Mouse (Mus musculus): ENCODE data around the gene Bag6. TPM values are rescaled to one million over a fixed set of nuclear protein-coding genes. Genes with fewer than 3 reads are reported as not detected.
A peak's percentile ranks its signal among the peaks of the same experiment; 100 is the strongest.

The Bag6 gene
- polyA plus RNA-seq, 1 experiment from 2014 or later = 73.6 TPM

- no peaks in the 10 kb centered on the region for H3K27me3 ChIP-seq (replicated peaks; ENCODE audit: control insufficient read depth, insufficient read depth, low read length)
- DNase-seq (ENCODE audit: low spot score) (no peak), ATAC-seq (replicated peaks; ENCODE audit: low FRiP score) (no peak)
- peaks cover 36% of the 10 kb centered on the region for H3K36me3 ChIP-seq (ENCODE audit: control insufficient read depth, insufficient read depth, low read length)
- no peaks in the 10 kb centered on the region; the same call in 1 of the 2 replicates for H3K4me1 ChIP-seq (replicated peaks; ENCODE audit: control insufficient read depth, insufficient read depth, low read length)
- no peak overlapping the region for H3K9ac ChIP-seq (ENCODE audit: low read depth, low read length)
- WGBS = 89% methylated on average over 12 of the region's 12 CpGs
- no peaks in the 10 kb centered on the region for H3K9me3 ChIP-seq (ENCODE audit: control insufficient read depth, low read length)
- no peak overlapping the region for H3K27ac ChIP-seq (ENCODE audit: low read depth, low read length)
- H3K4me2 ChIP-seq = no peak overlapping the region
- H3K4me3 ChIP-seq (ENCODE audit: low read depth, low read length) = no peak overlapping the region
Measured at GRCm38 (mm10) chr17:35096597-35096996, 38.4 kb upstream of the Bag6 start.

DNA sequence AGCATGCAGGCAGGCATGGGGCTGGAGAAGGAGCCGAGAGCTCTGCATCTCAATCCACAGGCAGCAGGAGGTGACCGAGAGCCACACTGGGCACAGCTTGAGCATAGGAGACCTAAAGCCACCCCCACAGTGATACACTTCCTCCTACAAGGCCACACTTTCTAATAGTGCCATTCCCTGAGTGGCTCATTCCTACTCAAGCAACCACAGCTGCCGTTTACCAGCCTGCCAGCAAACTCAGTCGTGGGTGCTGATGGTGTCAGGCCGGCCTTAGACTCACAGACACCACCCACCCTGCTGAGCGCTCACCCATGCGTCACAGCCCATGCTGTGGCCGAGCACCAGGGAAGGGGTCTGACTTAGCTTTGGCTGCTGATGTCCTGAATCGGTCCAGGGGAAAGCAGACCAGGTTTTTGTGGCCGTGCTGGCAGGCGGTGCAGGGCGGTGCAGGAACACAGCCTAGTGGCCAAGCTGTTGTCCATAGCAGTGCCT, 37.8 kb upstream of the Bag6 start:
- DNase-seq (ENCODE audit: low spot score) (no peak), ATAC-seq (replicated peaks; ENCODE audit: low FRiP score) (no peak)
- H3K9me3 ChIP-seq (ENCODE audit: control insufficient read depth, low read length) = no peaks in the 10 kb centered on the region
- H3K4me2 ChIP-seq = no peak overlapping the region
- H3K9ac ChIP-seq (ENCODE audit: low read depth, low read length) = no peak overlapping the region
- H3K4me1 ChIP-seq (replicated peaks; ENCODE audit: control insufficient read depth, insufficient read depth, low read length) = peaks cover under 1% of the 10 kb centered on the region; the same call in 1 of the 2 replicates
- no peaks in the 10 kb centered on the region for H3K27me3 ChIP-seq (replicated peaks; ENCODE audit: control insufficient read depth, insufficient read depth, low read length)
- WGBS = 90% methylated on average over 12 of the region's 12 CpGs
- peaks cover 39% of the 10 kb centered on the region for H3K36me3 ChIP-seq (ENCODE audit: control insufficient read depth, insufficient read depth, low read length)
- no peak overlapping the region for H3K4me3 ChIP-seq (ENCODE audit: low read depth, low read length)
- no peak overlapping the region for H3K27ac ChIP-seq (ENCODE audit: low read depth, low read length)

DNA sequence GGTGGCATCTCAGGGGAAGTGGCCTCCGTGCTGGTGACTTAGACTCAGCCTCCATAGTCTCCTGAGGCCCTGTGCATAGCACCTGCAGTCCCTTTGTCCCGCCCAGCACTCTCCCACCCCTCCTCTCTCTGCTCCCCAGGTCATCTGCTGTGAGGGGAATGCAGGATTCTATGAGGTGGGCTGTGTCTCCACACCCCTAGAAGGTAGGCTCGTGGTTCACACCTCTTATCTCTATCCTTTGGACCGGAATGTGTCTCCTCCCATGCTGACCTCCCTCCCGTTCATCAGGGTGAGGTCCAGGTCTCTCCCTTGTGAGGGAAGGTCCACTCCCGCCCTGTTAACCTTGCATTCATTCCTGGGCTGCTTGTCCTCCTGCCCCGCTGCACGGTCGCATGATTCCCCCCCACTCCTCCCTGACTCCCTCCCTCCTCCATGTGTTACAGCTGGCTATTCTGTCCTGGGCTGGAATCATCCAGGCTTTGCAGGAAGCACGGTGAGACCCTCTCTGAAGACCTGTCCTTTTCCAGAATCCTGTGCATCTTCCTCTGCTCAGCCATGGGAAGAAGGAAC, 34.7 kb upstream of the Bag6 start:
- ATAC-seq (replicated peaks; ENCODE audit: low FRiP score) = no peak
- Histone ChIP-seq H3K36me3 (ENCODE audit: control insufficient read depth, insufficient read depth, low read length) (peaks cover 44% of the 10 kb centered on the region), H3K27ac (ENCODE audit: low read depth, low read length) (no peak overlapping the region)

DNA sequence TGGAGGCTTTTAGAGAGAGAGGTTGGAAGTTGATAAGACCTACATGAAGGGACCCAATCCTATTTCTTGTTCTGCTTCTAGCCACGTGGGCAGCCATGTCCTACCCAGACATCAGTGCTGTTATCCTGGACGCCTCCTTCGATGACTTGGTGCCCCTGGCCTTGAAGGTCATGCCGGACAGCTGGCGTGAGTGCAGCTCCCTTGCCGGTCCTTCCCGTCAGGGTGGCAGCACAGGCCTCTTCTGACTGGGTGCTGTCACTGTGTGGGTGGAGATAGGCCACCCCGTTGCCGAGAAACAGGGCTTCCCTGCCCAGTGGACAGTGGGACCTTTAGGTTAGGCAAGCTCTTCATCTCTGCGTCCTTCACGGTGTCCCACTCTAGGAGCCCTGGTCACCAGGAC, 33.8 kb upstream of the Bag6 start:
- H3K9ac ChIP-seq (ENCODE audit: low read depth, low read length) = no peak overlapping the region
- no peaks in the 10 kb centered on the region for H3K9me3 ChIP-seq (ENCODE audit: control insufficient read depth, low read length)
- H3K27ac ChIP-seq (ENCODE audit: low read depth, low read length) = no peak overlapping the region
- ATAC-seq (replicated peaks; ENCODE audit: low FRiP score) (no peak), DNase-seq (ENCODE audit: low spot score) (no peak)
- H3K4me3 ChIP-seq (ENCODE audit: low read depth, low read length) = no peak overlapping the region
- H3K27me3 ChIP-seq (replicated peaks; ENCODE audit: control insufficient read depth, insufficient read depth, low read length) = no peaks in the 10 kb centered on the region
- peaks cover 42% of the 10 kb centered on the region for H3K36me3 ChIP-seq (ENCODE audit: control insufficient read depth, insufficient read depth, low read length)
- WGBS = 91% methylated on average over 11 of the region's 11 CpGs
- H3K4me2 ChIP-seq = no peak overlapping the region
- peaks cover 39% of the 10 kb centered on the region for H3K4me1 ChIP-seq (replicated peaks; ENCODE audit: control insufficient read depth, insufficient read depth, low read length)

More for the DNA sequence above, 34.7 kb upstream of the Bag6 start:
- Histone ChIP-seq H3K9ac (ENCODE audit: low read depth, low read length) (no peak overlapping the region), H3K4me1 (replicated peaks; ENCODE audit: control insufficient read depth, insufficient read depth, low read length) (peaks cover 30% of the 10 kb centered on the region), H3K9me3 (ENCODE audit: control insufficient read depth, low read length) (no peaks in the 10 kb centered on the region), H3K27me3 (replicated peaks; ENCODE audit: control insufficient read depth, insufficient read depth, low read length) (no peaks in the 10 kb centered on the region), H3K4me2 (no peak overlapping the region), H3K4me3 (ENCODE audit: low read depth, low read length) (no peak overlapping the region)
- no peak for DNase-seq (ENCODE audit: low spot score)
- 72% methylated on average over 10 of the region's 10 CpGs for WGBS

GRCm38 (mm10) chr17:35102299-35102698, 32.7 kb upstream of the Bag6 start:
- peaks cover 34% of the 10 kb centered on the region for H3K36me3 ChIP-seq (ENCODE audit: control insufficient read depth, insufficient read depth, low read length)
- H3K4me1 ChIP-seq (replicated peaks; ENCODE audit: control insufficient read depth, insufficient read depth, low read length) = peaks cover 41% of the 10 kb centered on the region
- no peak overlapping the region for H3K9ac ChIP-seq (ENCODE audit: low read depth, low read length)
- no peak for DNase-seq (ENCODE audit: low spot score)
- H3K9me3 ChIP-seq (ENCODE audit: control insufficient read depth, low read length) = no peaks in the 10 kb centered on the region
- H3K4me3 ChIP-seq (ENCODE audit: low read depth, low read length) = no peak overlapping the region
- no peaks in the 10 kb centered on the region for H3K27me3 ChIP-seq (replicated peaks; ENCODE audit: control insufficient read depth, insufficient read depth, low read length)
- WGBS = 77% methylated on average over 8 of the region's 8 CpGs
- no peak overlapping the region for H3K27ac ChIP-seq (ENCODE audit: low read depth, low read length)
- ATAC-seq (replicated peaks; ENCODE audit: low FRiP score) = no peak
- H3K4me2 ChIP-seq = no peak overlapping the region

- Histone ChIP-seq H3K27ac (ENCODE audit: low read depth, low read length) (peak overlapping the region; percentile 73; the same call in 1 of the 2 replicates), H3K4me1 (replicated peaks; ENCODE audit: control insufficient read depth, insufficient read depth, low read length) (peaks cover 41% of the 10 kb centered on the region), H3K4me2 (no peak overlapping the region), H3K27me3 (replicated peaks; ENCODE audit: control insufficient read depth, insufficient read depth, low read length) (no peaks in the 10 kb centered on the region), H3K4me3 (ENCODE audit: low read depth, low read length) (no peak overlapping the region), H3K9ac (ENCODE audit: low read depth, low read length) (peak overlapping the region; percentile 52), H3K36me3 (ENCODE audit: control insufficient read depth, insufficient read depth, low read length) (peaks cover 34% of the 10 kb centered on the region), H3K9me3 (ENCODE audit: control insufficient read depth, low read length) (no peaks in the 10 kb centered on the region)
- 59% methylated on average over 6 of the region's 6 CpGs for WGBS
- ATAC-seq (replicated peaks; ENCODE audit: low FRiP score) (no peak), DNase-seq (ENCODE audit: low spot score) (no peak)
Measured at GRCm38 (mm10) chr17:35103221-35103690, 31.7 kb upstream of the Bag6 start.

DNA sequence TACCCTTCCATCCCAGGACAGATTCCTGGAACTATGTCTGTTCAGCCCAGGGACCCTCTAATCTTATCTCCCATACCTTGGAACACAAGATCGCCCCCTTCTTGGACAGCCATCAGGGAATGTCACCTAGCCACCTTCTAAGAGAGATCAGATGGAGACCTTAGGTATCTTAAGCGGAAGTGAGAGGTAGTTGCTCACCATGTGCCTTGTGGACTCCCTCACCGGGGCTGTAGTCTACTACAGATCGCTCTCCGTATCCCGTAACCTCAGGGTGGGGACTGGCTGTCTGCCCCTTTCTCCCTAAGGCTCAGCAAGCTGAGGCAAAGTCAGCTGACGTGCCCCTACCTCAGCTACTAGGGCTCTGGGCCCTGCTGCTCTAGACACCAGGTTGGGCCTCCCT, 30.9 kb upstream of the Bag6 start:
- DNase-seq (ENCODE audit: low spot score) (no peak), ATAC-seq (replicated peaks; ENCODE audit: low FRiP score) (no peak)
- Histone ChIP-seq H3K27me3 (replicated peaks; ENCODE audit: control insufficient read depth, insufficient read depth, low read length) (no peaks in the 10 kb centered on the region), H3K4me2 (peak overlapping the region; percentile 27), H3K9ac (ENCODE audit: low read depth, low read length) (peak overlapping the region; percentile 52), H3K4me3 (ENCODE audit: low read depth, low read length) (no peak overlapping the region), H3K27ac (ENCODE audit: low read depth, low read length) (peak overlapping the region; percentile 73), H3K4me1 (replicated peaks; ENCODE audit: control insufficient read depth, insufficient read depth, low read length) (peaks cover 41% of the 10 kb centered on the region), H3K9me3 (ENCODE audit: control insufficient read depth, low read length) (no peaks in the 10 kb centered on the region), H3K36me3 (ENCODE audit: control insufficient read depth, insufficient read depth, low read length) (peaks cover 34% of the 10 kb centered on the region)
- WGBS = 75% methylated on average over 7 of the region's 7 CpGs

- DNase-seq (ENCODE audit: low spot score) (no peak), ATAC-seq (replicated peaks; ENCODE audit: low FRiP score) (peak; percentile 85)
- Histone ChIP-seq H3K4me3 (ENCODE audit: low read depth, low read length) (no peak overlapping the region), H3K4me2 (peak overlapping the region; percentile 27), H3K4me1 (replicated peaks; ENCODE audit: control insufficient read depth, insufficient read depth, low read length) (peaks cover 41% of the 10 kb centered on the region), H3K27ac (ENCODE audit: low read depth, low read length) (peak overlapping the region; percentile 73), H3K9ac (ENCODE audit: low read depth, low read length) (peak overlapping the region; percentile 52), H3K36me3 (ENCODE audit: control insufficient read depth, insufficient read depth, low read length) (peaks cover 30% of the 10 kb centered on the region), H3K9me3 (ENCODE audit: control insufficient read depth, low read length) (no peaks in the 10 kb centered on the region), H3K27me3 (replicated peaks; ENCODE audit: control insufficient read depth, insufficient read depth, low read length) (no peaks in the 10 kb centered on the region)
- WGBS = 44% methylated on average over 6 of the region's 6 CpGs
Measured at GRCm38 (mm10) chr17:35104754-35105153, 30.2 kb upstream of the Bag6 start.
